Mouse (Mus musculus): ENCODE results near the gene Thap4.

GRCm38 (mm10) chr1:93693502-93693901, 61.2 kb downstream of the Thap4 start:
- no peak for TF ChIP-seq POLR2A (IDR thresholded peaks at IDR 0.05; ENCODE audit: extremely low read depth, insufficient read depth, low read length)
- no peak for TF ChIP-seq CTCF (IDR thresholded peaks at IDR 0.05; ENCODE audit: low read depth, low read length)
